Mouse (Mus musculus): Measurements from ENCODE around the gene Fam129a. TPM values are rescaled to one million over a fixed set of nuclear protein-coding genes. Genes with fewer than 3 reads are reported as not detected.

Gene Fam129a
- polyA plus RNA-seq, 1 experiment: 5.8 TPM

DNA sequence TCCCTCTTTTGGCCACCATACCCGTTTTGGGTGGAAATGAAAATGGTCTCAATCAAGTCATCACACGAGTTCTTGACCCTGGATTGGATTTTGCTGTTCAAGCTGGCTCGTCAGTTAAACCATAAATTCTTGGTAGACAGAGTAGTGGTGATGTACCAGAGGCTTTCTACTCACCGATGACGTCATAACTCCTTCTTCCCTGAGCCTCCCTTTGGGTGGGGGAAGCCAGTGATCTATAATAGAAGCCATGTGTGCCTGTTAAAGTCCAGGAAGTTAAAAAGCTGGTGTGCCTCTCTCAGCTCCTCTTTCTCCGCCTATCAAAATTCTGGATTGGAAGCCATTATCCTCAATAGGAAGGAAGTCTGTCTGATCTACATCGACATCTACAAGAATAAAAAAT is 21.2 kb upstream of the Fam129a start:
- no peak for DNase-seq
- Histone ChIP-seq H3K4me1 (ENCODE audit: control insufficient read depth, insufficient read depth, low read length) (peaks cover 5% of the 10 kb centered on the region; the same call in 1 of the 2 replicates), H3K27ac (ENCODE audit: insufficient read depth, low read depth, low read length) (peak overlapping the region; percentile 84), H3K36me3 (ENCODE audit: control insufficient read depth, insufficient read depth, low read length) (no peaks in the 10 kb centered on the region), H3K4me3 (ENCODE audit: insufficient read depth, low read depth, low read length) (no peak overlapping the region), H3K27me3 (replicated peaks; ENCODE audit: control insufficient read depth, insufficient read depth, low read length) (no peaks in the 10 kb centered on the region)
- WGBS: 58% methylated on average over 7 of the region's 7 CpGs
- no peak for TF ChIP-seq POLR2A (IDR thresholded peaks at IDR 0.05; ENCODE audit: low read depth, low read length)
- no peak for TF ChIP-seq CTCF (conservative IDR thresholded peaks at IDR 0.05; ENCODE audit: insufficient read depth, insufficient read length, low read depth, low read length)

DNA sequence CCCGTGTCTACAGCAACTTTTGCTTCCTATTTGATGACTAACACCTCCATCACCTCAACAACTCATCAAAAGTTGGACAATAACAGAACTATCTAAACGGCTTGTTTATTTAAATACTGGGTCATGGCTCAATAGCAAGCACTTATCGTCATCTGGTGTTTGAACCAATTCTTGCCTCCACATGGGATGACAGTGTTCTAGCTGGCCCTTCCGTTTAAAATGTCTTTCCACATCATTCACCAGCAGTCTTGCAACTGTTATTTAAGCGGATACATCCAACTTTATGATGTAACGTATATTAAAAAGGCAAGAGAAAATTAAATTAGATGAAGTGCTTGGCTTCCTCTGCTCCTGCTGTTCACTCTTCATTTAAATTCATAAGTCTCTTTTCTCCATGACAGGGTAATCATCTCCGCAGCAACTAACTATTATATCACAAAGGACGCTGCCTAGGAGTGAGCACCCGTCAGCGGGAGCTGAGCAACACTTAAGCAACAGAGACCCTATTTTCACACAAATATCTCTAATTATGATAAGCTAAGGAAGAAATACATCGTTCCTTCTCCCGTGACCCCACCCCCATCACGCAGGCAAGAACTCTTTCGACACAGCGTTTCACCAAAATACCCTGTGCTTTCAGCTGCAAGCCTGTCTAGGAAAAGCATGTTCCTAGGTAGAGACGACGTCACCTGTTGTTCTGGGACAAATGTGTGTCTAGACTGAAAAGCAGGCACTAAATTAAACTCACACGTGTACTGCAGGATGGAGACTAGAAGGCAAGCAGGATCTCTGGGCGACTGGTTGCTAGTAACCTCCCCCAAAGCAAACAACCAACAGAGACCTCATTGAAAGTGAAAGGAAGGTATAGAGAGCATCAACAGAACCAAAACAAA is 20.2 kb upstream of the Fam129a start:
- Histone ChIP-seq H3K4me1 (ENCODE audit: control insufficient read depth, insufficient read depth, low read length) (peaks cover 5% of the 10 kb centered on the region; the same call in 1 of the 2 replicates), H3K27ac (ENCODE audit: insufficient read depth, low read depth, low read length) (no peak overlapping the region), H3K27me3 (replicated peaks; ENCODE audit: control insufficient read depth, insufficient read depth, low read length) (no peaks in the 10 kb centered on the region), H3K4me3 (ENCODE audit: insufficient read depth, low read depth, low read length) (no peak overlapping the region), H3K36me3 (ENCODE audit: control insufficient read depth, insufficient read depth, low read length) (no peaks in the 10 kb centered on the region)
- TF ChIP-seq POLR2A (IDR thresholded peaks at IDR 0.05; ENCODE audit: low read depth, low read length) (no peak), CTCF (conservative IDR thresholded peaks at IDR 0.05; ENCODE audit: insufficient read depth, insufficient read length, low read depth, low read length) (no peak)
- WGBS: 69% methylated on average over 19 of the region's 19 CpGs
- DNase-seq: no peak

DNA sequence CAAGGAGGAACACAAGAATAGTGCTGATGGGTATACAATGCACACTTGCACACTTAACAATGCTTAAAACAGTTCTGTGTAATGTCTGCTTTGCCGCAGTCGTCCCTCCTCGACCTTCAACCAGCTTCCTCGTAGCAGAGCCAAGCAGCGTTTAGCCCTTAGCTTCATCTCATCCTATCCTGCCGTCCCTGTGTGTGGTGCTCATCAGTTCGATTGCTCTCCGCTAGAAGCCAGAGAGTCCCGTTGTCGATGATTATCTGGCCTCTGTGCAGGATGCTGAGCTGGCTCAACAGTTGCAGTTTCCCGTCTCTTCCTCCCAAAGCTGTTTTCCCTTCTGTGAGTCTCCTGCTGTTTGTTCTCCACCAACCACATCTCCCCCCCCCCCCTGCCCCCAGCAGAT is 10.4 kb upstream of the Fam129a start:
- no peak overlapping the region for H3K27ac ChIP-seq (ENCODE audit: insufficient read depth, low read depth, low read length)

DNA sequence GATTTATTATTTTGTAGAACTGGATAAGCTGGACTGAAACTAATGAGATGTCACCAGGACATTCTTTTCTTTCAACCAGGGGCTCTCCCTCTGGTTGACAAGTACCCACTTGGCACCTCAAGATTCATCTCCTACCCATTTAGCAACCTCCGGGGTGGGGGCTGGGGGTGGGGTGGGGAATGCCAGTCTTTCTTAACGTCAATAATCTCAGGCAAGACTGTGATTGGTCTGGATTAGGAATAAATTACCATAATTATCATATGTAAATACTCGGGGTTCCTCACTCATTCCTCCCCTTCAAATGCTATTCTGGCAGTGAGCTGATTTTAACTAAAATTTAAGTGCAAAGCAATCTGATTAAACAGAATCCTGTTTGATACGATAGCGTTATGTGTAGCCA is 7.6 kb upstream of the Fam129a start:
- H3K4me3 ChIP-seq (ENCODE audit: insufficient read depth, low read depth, low read length): no peak overlapping the region
- no peak overlapping the region for H3K27ac ChIP-seq (ENCODE audit: insufficient read depth, low read depth, low read length)
- no peaks in the 10 kb centered on the region for H3K27me3 ChIP-seq (replicated peaks; ENCODE audit: control insufficient read depth, insufficient read depth, low read length)
- H3K36me3 ChIP-seq (ENCODE audit: control insufficient read depth, insufficient read depth, low read length): no peaks in the 10 kb centered on the region
- 68% methylated on average over 5 of the region's 5 CpGs for WGBS
- DNase-seq: no peak
- H3K4me1 ChIP-seq (ENCODE audit: control insufficient read depth, insufficient read depth, low read length): no peaks in the 10 kb centered on the region
- TF ChIP-seq POLR2A (IDR thresholded peaks at IDR 0.05; ENCODE audit: low read depth, low read length) (no peak), CTCF (conservative IDR thresholded peaks at IDR 0.05; ENCODE audit: insufficient read depth, insufficient read length, low read depth, low read length) (no peak)

More for the DNA sequence above, 10.4 kb upstream of the Fam129a start:
- no peak overlapping the region for H3K4me3 ChIP-seq (ENCODE audit: insufficient read depth, low read depth, low read length)
- WGBS: 71% methylated on average over 11 of the region's 11 CpGs
- DNase-seq: no peak
- no peaks in the 10 kb centered on the region for H3K36me3 ChIP-seq (ENCODE audit: control insufficient read depth, insufficient read depth, low read length)
- no peak for TF ChIP-seq POLR2A (IDR thresholded peaks at IDR 0.05; ENCODE audit: low read depth, low read length)
- no peak for TF ChIP-seq CTCF (conservative IDR thresholded peaks at IDR 0.05; ENCODE audit: insufficient read depth, insufficient read length, low read depth, low read length)
- H3K4me1 ChIP-seq (ENCODE audit: control insufficient read depth, insufficient read depth, low read length): no peaks in the 10 kb centered on the region
- no peaks in the 10 kb centered on the region for H3K27me3 ChIP-seq (replicated peaks; ENCODE audit: control insufficient read depth, insufficient read depth, low read length)

DNA sequence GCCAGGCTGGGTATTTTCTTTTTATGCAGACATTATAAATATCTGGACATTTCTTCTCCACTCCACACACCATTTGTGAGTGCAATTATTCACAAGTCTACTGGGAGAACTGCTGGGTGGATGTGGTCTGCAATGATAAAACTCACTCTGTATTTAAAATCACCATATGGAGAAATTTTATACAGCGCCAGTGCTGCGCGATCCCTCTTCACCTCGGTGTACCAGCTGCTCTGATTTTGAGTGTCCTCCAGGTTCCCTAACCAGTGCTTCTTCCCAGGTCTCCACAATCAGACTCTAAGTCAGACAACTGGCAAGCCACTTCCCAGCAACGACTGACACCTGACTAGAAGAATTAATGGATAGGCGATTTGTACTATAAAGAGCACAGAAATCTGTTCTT is 7.1 kb upstream of the Fam129a start:
- no peak overlapping the region for H3K4me3 ChIP-seq (ENCODE audit: insufficient read depth, low read depth, low read length)
- H3K27me3 ChIP-seq (replicated peaks; ENCODE audit: control insufficient read depth, insufficient read depth, low read length): no peaks in the 10 kb centered on the region
- TF ChIP-seq POLR2A (IDR thresholded peaks at IDR 0.05; ENCODE audit: low read depth, low read length) (no peak), CTCF (conservative IDR thresholded peaks at IDR 0.05; ENCODE audit: insufficient read depth, insufficient read length, low read depth, low read length) (no peak)
- H3K4me1 ChIP-seq (ENCODE audit: control insufficient read depth, insufficient read depth, low read length): no peaks in the 10 kb centered on the region
- no peak for DNase-seq
- no peaks in the 10 kb centered on the region for H3K36me3 ChIP-seq (ENCODE audit: control insufficient read depth, insufficient read depth, low read length)
- 57% methylated on average over 6 of the region's 6 CpGs for WGBS
- no peak overlapping the region for H3K27ac ChIP-seq (ENCODE audit: insufficient read depth, low read depth, low read length)

DNA sequence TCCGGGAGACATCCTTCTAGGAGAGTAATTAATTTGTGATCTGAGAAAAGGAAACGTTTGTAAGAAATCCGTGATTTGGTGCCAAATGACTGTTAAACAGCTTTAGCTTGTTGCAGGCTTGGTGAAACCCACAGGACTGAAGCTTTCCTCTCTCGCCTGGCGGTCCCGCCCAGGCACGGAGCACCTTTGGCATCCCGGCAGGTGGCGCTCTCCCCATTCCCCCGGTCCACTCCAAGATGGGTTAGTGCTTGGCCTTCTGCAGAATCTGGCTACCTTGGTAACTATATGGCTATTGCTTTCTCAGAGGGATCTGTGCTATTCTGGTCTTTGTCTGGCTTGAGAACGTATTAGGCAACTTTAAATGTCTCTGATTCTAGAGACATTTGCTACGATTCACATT is 6.6 kb upstream of the Fam129a start:
- no peaks in the 10 kb centered on the region for H3K27me3 ChIP-seq (replicated peaks; ENCODE audit: control insufficient read depth, insufficient read depth, low read length)
- 12% methylated on average over 12 of the region's 12 CpGs for WGBS
- H3K27ac ChIP-seq (ENCODE audit: insufficient read depth, low read depth, low read length): no peak overlapping the region

DNA sequence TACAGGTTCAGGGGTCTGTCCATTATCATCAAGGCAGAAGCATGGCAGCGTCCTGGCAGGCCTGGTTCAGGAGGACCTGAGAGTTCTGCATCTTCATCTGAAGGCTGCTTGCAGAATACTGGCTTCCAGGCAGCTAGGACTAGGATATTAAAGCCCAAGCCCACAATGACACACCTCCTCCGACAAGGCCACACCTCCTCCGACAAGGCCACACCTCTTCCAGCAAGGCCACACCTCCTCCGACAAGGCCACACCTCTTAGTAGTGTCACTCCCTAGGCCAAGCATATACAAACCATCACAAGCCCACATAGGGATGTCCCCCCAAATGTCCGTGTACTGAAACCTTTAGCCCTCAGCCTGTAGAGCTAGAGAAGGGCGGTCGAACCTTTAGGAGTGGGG is 2.3 kb upstream of the Fam129a start:
- Histone ChIP-seq H3K4me1 (ENCODE audit: control insufficient read depth, insufficient read depth, low read length) (no peaks in the 10 kb centered on the region; the same call in 1 of the 2 replicates), H3K36me3 (ENCODE audit: control insufficient read depth, insufficient read depth, low read length) (no peaks in the 10 kb centered on the region), H3K27ac (ENCODE audit: insufficient read depth, low read depth, low read length) (no peak overlapping the region), H3K27me3 (replicated peaks; ENCODE audit: control insufficient read depth, insufficient read depth, low read length) (no peaks in the 10 kb centered on the region), H3K4me3 (ENCODE audit: insufficient read depth, low read depth, low read length) (no peak overlapping the region)
- DNase-seq: no peak
- 80% methylated on average over 7 of the region's 7 CpGs for WGBS
- TF ChIP-seq CTCF (conservative IDR thresholded peaks at IDR 0.05; ENCODE audit: insufficient read depth, insufficient read length, low read depth, low read length) (no peak), POLR2A (IDR thresholded peaks at IDR 0.05; ENCODE audit: low read depth, low read length) (no peak)

More for the DNA sequence above, 6.6 kb upstream of the Fam129a start:
- Histone ChIP-seq H3K4me3 (ENCODE audit: insufficient read depth, low read depth, low read length) (no peak overlapping the region), H3K36me3 (ENCODE audit: control insufficient read depth, insufficient read depth, low read length) (no peaks in the 10 kb centered on the region), H3K4me1 (ENCODE audit: control insufficient read depth, insufficient read depth, low read length) (no peaks in the 10 kb centered on the region)
- peak; percentile 86 for DNase-seq
- peak; percentile 96 for TF ChIP-seq CTCF (conservative IDR thresholded peaks at IDR 0.05; ENCODE audit: insufficient read depth, insufficient read length, low read depth, low read length)
- no peak for TF ChIP-seq POLR2A (IDR thresholded peaks at IDR 0.05; ENCODE audit: low read depth, low read length)
